Mouse (Mus musculus): ENCODE measurements around the gene Il6ra.

- TF ChIP-seq EP300 (IDR thresholded peaks at IDR 0.05; ENCODE audit: low read depth) (no peak), CTCF (IDR thresholded peaks at IDR 0.05; ENCODE audit: low read depth) (no peak)
Measured at GRCm38 (mm10) chr3:89920711-89921110, 7.7 kb upstream of the Il6ra start.
